Mouse (Mus musculus): Measurements from ENCODE around the gene Myo1f.

- TF ChIP-seq POLR2A (IDR thresholded peaks at IDR 0.05; ENCODE audit: low read depth, low read length) (no peak), CTCF (IDR thresholded peaks at IDR 0.05; ENCODE audit: extremely low read depth, insufficient read length, insufficient replicate concordance, low read depth, low read length) (no peak)
These were observed 45.3 kb upstream of the Myo1f start for GRCm38 (mm10) chr17:33510172-33510571.
